Mouse (Mus musculus): ENCODE data around the gene Il1f8.

GRCm38 (mm10) chr2:24103619-24104289 is 49.2 kb upstream of the Il1f8 start:
- TF ChIP-seq CTCF (conservative IDR thresholded peaks at IDR 0.05; ENCODE audit: low read length) (no peak), POU5F1 (IDR thresholded peaks at IDR 0.05; ENCODE audit: borderline replicate concordance, low read length) (no peak), NANOG (IDR thresholded peaks at IDR 0.05; ENCODE audit: borderline replicate concordance, low read length) (no peak)

Measured in E14TG2a.4 (cell line).